Mouse (Mus musculus): ENCODE results near the gene Cep290. TPM values are rescaled to one million over a fixed set of nuclear protein-coding genes. Genes with fewer than 3 reads are reported as not detected.

Cep290 gene
- total RNA-seq, 2 experiments from 2014 or later: 3.3 to 4.7 TPM

DNA sequence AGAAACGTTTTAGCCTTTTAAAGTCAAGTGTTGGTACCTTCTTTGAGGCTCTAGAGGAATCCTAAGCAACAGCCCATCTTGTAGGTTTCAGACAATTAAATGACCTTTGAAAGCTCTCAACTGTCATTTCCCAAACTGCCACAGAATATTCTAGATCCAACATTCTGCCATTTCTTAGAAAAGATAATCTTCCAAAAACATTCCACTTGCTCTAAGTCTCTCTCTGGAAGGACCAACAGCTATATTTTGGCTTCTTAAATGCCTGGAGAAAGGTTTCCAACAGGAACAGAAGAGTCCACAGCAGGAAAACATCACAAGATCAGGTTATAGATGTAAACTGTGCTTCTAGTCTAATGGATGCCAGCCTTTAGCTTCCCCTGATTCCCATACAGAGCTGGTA lies 103.0 kb downstream of the Cep290 start, which contains the start of the genes 4930430F08Rik and 1700017N19Rik:
TSS of gene 4930430F08Rik (minus strand) at position 101 of the 400 bp plus-strand sequence.
TSS of gene 1700017N19Rik (plus strand) at position 162 of the 400 bp plus-strand sequence.
- no peak for DNase-seq

DNA sequence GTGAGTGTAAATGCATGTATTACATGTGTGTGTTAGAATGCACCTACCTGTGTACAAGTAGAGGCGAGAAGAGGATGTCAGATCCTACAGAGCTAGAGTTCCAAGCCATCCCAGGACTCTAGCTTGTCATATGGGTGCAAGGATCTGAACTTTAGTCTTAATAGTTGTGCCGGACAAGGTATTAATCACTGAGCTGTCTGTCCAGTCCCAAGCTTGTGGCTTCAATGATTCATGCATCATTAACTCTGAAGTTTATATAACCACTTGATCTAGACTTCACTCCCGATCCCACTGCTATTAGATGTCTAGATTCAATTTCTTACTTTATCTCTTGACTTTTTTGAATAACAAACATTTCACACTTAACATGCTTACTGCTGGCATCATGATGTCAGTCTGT lies 111.0 kb downstream of the Cep290 start:
- no peak for DNase-seq

DNA sequence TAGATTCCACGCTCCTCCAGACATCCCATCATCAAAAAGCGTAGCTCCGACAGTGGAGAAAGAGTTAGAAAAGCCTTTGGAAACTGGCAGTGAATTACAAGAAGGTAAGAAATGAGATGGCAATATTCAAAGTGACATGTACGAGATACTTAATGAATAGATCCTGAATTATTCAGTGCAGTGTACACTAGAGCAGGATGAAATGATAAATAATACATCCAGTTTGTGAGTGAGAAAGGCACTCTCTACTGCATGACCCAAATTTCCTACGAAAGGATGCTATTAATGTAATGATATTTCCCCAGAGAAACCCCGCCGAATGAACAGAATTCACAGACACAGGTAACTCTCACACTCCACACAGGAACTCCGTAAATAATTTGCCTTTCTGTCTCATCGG lies 116.2 kb downstream of the Cep290 start:
- no peak for DNase-seq

DNA sequence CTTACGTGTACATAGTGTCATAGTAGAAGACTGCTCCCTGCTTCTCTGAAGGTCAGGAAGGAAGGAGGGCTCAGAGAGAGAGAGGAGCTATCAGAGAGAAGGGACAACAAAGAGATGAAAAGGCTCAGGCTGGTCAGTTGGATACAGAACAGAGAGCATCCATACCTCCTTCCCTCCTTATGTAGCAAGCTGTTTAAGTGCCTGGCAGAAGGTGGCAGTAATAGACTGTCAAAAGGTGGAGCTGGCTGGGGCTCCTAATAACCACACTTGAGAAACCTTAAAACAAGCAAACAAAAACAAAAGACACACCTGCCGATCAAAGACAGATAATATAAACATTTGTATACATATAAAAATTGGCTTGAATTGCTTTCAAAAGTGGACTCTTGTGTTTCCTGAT lies 116.9 kb downstream of the Cep290 start:
- no peak for DNase-seq

DNA sequence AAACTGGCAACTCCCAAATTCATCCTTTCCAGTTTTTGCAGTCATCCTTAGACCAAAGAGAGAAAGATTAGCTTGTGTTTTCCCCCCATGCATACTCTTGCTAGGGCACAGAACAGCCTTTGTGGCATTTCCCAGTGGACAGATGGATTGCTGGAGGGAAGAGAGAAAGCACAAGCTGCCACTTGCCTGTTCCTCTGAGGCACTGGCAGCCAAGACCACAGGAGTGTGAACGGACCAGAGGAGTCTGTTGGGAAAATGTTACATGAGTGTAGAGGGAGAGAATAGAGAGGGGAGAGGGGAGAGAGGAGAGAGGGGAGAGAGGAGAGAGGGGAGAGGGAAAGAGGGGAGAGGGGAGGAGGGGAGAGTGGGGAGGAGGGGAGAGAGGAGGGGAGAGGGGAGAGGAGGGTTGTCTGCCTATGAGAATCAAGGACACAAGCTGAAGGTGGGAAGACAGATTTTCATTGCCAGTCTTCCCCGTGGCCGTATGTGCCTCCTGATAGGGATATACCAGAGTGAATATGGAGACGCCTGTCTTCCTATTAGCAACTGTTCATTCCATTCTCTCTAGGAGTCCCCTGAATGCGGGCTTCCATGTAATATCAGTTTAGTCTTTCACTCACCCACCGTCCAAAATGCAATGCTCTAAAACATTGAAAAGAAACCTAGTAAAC lies 130.0 kb downstream of the Cep290 start:
- DNase-seq: no peak

DNA sequence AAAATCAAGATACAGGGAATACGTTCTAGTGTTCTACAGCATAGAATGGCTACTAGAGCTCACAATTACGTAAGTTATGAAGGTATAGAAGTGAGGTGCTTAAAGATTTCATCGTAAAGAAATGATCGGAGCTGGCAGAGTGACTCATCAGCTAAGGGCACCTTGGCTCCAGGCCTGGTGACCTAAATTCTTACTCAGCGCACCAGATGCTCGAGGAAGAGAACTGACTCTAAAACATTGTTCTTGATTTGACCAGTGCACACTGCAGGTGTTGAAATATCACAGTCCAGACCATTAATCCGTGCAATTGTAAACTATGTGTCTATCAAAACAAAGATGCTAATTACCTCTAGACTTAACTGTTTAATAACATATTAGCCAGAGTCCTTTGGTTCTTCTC lies 132.1 kb downstream of the Cep290 start:
- no peak for DNase-seq

DNA sequence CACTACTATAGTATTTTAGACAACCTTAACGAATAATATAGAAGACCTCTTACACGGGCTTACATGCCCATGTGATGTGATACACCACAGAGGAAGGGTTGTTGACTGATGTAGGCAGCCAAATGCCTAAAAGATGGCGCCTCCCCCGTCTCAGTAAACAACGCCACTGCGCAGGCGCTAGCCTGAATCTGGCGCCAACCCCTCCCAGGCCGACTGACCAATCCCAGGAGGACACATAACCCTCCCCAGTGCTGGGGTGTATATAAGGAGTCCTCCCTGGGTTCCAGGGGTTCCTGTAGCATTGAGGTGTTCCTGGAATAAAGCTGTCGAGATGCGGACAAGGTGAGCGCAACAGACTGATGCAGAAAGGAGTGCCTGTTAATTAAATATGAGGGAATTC lies 132.7 kb downstream of the Cep290 start:
- DNase-seq: no peak

DNA sequence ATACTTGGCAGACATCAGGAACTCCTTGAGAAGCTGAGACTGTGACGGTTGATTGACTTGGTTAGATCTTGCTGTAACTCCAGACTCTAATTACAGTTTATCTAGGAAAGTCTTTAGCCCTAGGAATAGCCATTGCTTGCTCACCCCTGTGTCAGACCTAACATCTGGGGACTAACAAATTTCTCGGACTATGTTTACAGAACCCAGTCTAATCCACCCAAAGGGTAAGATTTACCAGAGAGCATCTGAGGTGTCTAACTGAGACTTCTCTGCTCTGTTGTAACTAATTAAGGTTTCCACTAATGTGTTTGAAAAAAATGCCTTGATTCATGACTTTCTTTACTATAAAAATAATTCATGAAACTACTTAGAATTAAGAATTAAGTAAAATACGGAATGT lies 135.1 kb downstream of the Cep290 start:
- DNase-seq: no peak

Other genes with a start within 250 kb of the Cep290 start
- gene Gm4301, start 151.9 kb upstream of the Cep290 start, total RNA-seq (2021): not detected
- not detected for gene Gm4302, start 146.7 kb upstream of the Cep290 start, total RNA-seq (2021)
- gene Gm4303, start 141.6 kb upstream of the Cep290 start, total RNA-seq (2021): not detected
- gene Gm4305, start 136.5 kb upstream of the Cep290 start, total RNA-seq (2021): not detected
- gene Gm4307, start 126.2 kb upstream of the Cep290 start, total RNA-seq (2021): not detected
- not detected for gene Gm4312, start 105.0 kb upstream of the Cep290 start, total RNA-seq (2021)
- gene Tmtc3, start 208 bp upstream of the Cep290 start, total RNA-seq (2021): 10 to 100 TPM; 14.1 to 17.2 TPM
- gene 4930430F08Rik, start 102.9 kb downstream of the Cep290 start, total RNA-seq (2021): 1 to 10 TPM; 7.0 to 7.1 TPM
- gene 1700017N19Rik, start 102.9 kb downstream of the Cep290 start, total RNA-seq (2021): not detected

Measured in heart, adult 18-20 months (tissue).